Mouse (Mus musculus) v-Abl transformed pro-B cells (cell line): Measurements from ENCODE around the gene Krr1.

Experiments
- in situ Hi-C, 2 experiments: fragments of 400-800 bp; cut with MboI; formaldehyde crosslinking; loops; one replicate each; pipeline ENCODE4 v1.15.1; 2025; ENCODE audit not compliant: unreplicated experiment in 2 of 2

The Krr1 gene

GRCm38 (mm10) chr10:111972542-111973361 lies at the start of gene Krr1:
Krr1 (plus strand) TSS chr10:111972664.
- in situ Hi-C loops: loop anchor here (25.0 kb wide), 3 partner anchors 660 to 1185 kb away; no protein-coding TSS in a partner anchor

GRCm38 (mm10) chr10:111923503-111924135 lies 48.8 kb upstream of the Krr1 start:
- in situ Hi-C loops: loop anchor here (5.0 kb wide), 3 partner anchors 266 to 416 kb away; partner anchors contain the start of gene Phlda1 (in 2 of the 2)

GRCm38 (mm10) chr10:111924141-111924540 lies 48.3 kb upstream of the Krr1 start:
- in situ Hi-C loops: loop anchor here (5.0 kb wide), 3 partner anchors 267 to 417 kb away; partner anchors contain the start of gene Phlda1 (in 2 of the 2)

DNA sequence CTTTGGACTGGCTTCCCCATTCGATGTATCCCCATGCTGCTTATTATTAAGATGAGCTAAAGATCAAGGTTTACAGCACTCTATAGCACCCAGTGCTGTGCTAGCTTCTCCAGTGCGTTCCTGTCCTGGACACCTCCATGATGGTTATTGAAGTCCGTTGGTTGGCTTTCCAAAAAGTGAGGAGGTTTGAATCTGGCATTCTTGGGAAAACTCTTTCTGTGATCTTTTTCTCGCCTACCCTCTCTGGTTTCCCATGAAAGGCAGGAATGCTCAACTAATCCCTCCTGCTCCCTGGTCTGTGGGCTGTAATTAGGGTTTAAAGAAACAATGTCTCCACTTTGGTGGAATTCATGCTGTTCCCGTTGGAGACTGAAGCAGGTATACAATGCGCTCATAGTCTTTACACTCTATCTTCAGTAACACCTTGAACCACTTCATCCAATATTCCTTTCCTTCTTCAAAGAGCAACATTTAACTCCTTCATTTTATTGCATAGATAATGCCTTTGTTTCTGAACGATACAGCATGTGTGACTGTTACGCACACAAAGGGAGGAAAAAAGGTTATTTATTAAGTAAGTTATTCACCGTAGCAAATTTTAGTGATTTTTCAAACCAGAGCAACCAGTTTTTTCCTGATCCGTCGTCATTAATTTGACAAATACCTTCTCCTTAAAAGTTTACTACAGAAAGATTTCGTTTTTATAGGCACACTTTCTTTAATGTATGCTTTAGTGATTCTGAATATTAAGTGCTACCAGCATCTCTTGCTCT lies 47.6 kb upstream of the Krr1 start:
- in situ Hi-C loops: loop anchor here (5.0 kb wide), 3 partner anchors 268 to 418 kb away; partner anchors contain the start of gene Phlda1 (in 2 of the 2)

DNA sequence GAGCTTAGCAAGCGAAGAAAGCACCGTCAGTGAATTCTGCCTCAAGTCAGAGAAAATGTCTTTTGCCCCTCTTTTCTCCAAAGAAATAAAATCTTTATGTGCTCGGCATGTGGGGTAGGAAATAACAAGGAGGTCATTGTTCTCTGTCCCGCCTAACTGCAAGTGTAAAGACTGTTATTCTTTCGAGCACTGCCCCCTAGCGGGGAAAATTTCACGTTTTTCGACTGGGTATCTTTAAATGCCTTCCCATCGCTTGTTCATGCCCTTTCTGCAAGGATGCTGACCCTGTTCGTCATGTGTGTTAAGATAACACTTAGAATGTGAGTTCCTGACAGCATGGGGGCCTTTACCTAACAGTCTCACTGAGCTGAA lies 47.0 kb upstream of the Krr1 start:
- in situ Hi-C loops: no loop called here

DNA sequence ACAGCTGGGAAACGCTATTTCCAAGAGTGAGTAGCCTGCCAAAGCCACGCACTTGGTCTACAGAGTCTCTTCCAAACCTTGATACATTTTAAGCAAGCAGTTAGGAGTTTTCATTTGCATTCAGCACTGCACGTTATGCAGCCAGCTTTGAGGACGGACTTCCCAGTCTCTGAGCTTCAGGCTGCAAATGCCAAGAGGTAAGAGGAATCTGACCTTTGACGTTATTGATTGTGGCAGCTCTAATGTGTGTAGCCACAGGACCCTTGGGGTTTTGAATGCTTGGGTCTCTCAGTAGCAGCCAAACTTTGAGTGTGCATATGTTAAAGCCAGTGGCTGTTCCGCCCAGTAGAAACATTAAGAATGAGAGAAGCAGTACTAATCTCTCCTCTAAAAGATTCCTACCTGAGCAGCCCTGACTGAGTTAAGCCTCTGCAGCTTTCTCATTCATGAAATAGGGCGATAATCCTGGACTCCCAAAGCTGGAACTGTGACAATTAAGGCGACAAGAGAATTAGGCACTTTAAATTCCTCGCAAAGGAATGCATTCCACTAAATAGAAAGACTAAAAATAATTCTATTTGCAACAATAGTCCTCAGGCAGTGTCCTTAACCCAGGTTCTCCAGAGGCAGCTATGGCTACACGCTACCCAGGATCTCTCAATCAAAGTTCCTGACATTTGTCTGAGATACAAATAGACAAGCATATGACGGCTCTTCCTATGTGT lies 39.7 kb upstream of the Krr1 start:
- in situ Hi-C loops: no loop called here

GRCm38 (mm10) chr10:111935207-111935606 lies 37.3 kb upstream of the Krr1 start:
- in situ Hi-C loops: no loop called here

GRCm38 (mm10) chr10:111936021-111936420 lies 36.4 kb upstream of the Krr1 start:
- in situ Hi-C loops: no loop called here

GRCm38 (mm10) chr10:111936491-111937145 lies 35.8 kb upstream of the Krr1 start:
- in situ Hi-C loops: no loop called here

DNA sequence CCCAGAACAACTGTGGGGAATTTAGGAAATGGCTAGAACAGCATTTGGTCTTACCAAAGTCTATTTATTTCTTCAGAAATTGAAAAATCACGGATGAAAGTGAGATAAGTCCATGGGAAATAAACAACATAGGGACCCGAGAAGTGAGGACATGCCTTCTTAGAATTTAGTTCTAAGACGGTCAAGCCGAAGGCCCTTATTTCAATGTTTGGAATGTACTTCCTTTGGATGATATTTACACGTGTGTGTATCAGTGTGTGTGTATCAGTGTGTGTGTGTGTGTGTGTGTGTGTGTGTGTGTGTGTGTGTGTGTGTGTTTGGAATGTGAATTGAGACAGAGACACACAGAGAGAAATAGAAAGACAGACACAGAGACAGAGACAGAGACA lies 35.3 kb upstream of the Krr1 start:
- in situ Hi-C loops: no loop called here

GRCm38 (mm10) chr10:111943026-111943425 lies 29.4 kb upstream of the Krr1 start:
- in situ Hi-C loops: no loop called here

GRCm38 (mm10) chr10:111945563-111945962 lies 26.9 kb upstream of the Krr1 start:
- in situ Hi-C loops: no loop called here

- in situ Hi-C loops: no loop called here
Observed at GRCm38 (mm10) chr10:111948041-111948440, 24.4 kb upstream of the Krr1 start.

DNA sequence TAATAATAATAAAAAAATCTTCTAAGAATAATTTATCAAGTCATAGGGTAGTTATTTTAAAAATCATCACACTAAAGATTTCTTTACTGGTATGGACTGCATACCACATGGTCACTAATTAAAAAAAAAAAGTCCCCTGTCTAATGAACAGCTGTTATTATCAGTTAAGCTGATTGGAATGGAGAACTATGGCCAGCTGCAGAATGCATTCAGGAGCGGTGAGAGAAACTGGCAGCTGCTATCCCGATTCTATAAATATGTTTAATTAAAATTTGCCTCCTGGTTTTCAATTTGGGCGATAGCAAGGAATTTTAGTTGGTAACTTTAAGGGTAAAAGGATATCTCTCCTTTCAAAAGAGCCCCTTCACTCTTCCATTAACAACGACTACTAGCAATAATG lies 23.5 kb upstream of the Krr1 start:
- in situ Hi-C loops: no loop called here

GRCm38 (mm10) chr10:111955836-111956235 lies 16.6 kb upstream of the Krr1 start:
- in situ Hi-C loops: loop anchor here (5.0 to 25.0 kb wide), 6 partner anchors 454 to 1169 kb away; no protein-coding TSS in a partner anchor

GRCm38 (mm10) chr10:111957271-111958045 lies 15.0 kb upstream of the Krr1 start:
- in situ Hi-C loops: loop anchor here (5.0 to 25.0 kb wide), 6 partner anchors 455 to 1170 kb away; no protein-coding TSS in a partner anchor

DNA sequence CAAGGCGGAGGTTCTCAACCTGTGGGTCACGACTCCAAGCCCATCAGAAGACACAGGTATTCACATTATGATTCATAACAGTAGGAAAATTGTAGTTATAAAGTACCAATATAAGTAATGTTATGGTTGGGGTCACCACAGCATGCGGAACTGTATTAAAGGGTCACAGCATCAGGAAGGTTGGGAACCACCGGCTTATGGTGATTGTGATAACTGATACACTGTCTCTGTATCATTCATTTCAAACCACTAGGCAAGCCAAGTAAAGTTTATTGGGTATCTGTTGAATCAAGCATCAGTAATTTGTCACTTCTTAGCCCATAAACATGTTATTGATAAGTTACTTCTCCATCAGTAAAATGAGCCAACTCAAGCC lies 14.4 kb upstream of the Krr1 start:
- in situ Hi-C loops: loop anchor here (5.0 to 25.0 kb wide), 6 partner anchors 456 to 1171 kb away; no protein-coding TSS in a partner anchor

DNA sequence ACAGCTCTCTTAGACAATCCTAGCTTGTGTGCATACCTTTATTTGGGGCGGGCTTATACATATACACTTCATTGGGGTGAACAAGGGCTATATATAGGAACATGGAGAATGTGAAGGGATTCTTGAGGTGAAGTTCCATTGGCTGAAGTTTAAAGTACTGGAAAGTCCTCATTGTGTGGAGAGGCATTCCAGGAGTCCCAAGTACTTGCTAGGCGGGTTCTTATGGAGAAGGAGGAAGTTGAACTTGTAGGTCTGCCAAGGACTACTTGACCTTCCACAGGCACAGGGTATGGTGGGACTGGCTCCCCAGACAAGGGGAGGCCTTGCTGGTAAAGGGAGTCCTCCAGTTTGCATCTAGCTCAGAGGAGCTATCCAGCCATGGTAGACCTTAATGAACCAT lies 13.1 kb upstream of the Krr1 start:
- in situ Hi-C loops: loop anchor here (5.0 to 25.0 kb wide), 6 partner anchors 457 to 1172 kb away; no protein-coding TSS in a partner anchor

DNA sequence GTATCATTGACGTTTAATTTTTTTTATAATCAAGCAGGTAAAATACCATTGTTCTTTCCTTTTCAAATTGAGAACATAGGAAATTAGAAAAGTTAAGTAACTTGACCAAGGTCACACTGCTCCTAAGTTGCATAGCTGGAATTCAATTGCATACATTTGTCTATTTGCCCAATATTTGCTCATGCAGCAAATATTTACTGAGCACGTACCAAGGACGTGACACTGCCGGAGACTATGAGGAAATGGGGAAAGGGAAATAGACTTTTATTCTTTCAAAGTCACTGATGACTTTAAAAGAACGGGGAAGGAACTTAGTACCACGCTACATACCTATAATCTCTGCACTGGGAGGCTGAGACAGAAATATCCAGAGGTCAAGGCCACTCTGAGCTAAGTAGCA lies 12.0 kb upstream of the Krr1 start:
- in situ Hi-C loops: loop anchor here (5.0 to 25.0 kb wide), 7 partner anchors 463 to 1173 kb away; no protein-coding TSS in a partner anchor
